Mouse (Mus musculus) Patski (cell line): ENCODE results near the gene Hacd4. TPM values are rescaled to one million over a fixed set of nuclear protein-coding genes. Genes with fewer than 3 reads are reported as not detected.

Source experiments
- ATAC-seq: fragments of 100-300 bp; one replicate; pipeline ENCODE4 v1.8.0; 2021
- CTCF ChIA-PET: fragments of 350-600 bp; sonication (Branson Sonifier 250); formaldehyde crosslinking; loops from one replicate; lab custom pipeline; 2022; ENCODE audit warnings: inconsistent platforms; lab: Charles Lee
- POLR2A ChIA-PET: fragments of 350-600 bp; sonication (Branson Sonifier 250); formaldehyde crosslinking; loops from one replicate; lab custom pipeline; 2022; ENCODE audit warnings: antibody characterized with exemption, inconsistent platforms; lab: Charles Lee
- DNase-seq: peaks from one replicate; pipeline ENCODE4 v3.0.0-alpha.2; 2011; ENCODE audit warnings: low read depth, low spot score
- H3K27me3 ChIP-seq: fragments of 371-371 bp; one replicate; pipeline ENCODE4 v1.5.1; 2021
- CTCF ChIP-seq: fragments of 100-300 bp; IDR thresholded peaks from one replicate; pipeline ENCODE4 v1.5.1; 2021
- in situ Hi-C: fragments of 300-500 bp; cut with MboI; formaldehyde crosslinking; loops from 3 replicates; pipeline ENCODE4 v1.11.1; 2018; ENCODE audit warnings: low pct_unique_long_range_greater_than_20kb, mixed read lengths
- polyA plus RNA-seq: library from polyadenylated mRNA; unstranded; gene quantifications from one replicate; pipeline ENCODE4 v1.2.3, GENCODE M21; 2021

Hacd4 gene
- polyA plus RNA-seq, 1 experiment from 2014 or later = 22.9 TPM

DNA sequence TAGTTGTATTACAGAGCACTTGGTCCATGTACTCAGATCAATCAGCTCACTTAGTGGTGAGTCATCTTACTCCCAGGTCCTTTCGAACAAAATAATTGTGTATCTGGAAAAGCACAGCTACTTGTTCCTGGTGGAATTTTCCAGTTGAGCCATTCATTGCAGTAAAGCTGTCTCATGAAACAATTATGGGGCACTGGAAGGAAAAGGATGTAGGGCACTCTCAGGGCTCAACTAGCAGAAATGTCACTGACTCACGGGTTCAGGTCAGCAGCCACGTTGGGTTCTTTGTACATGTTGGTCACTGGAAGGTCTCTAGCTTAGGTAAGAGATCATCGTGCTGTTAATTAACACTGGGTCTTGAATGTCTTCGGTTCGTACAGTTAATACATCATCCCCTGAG lies 68.8 kb downstream of the Hacd4 start:
- in situ Hi-C loops = no loop called here
- CTCF ChIA-PET = interaction anchor here (0.9 to 3.2 kb wide), 6 partner anchors 13 to 173 kb away, joined by 3 to 13 read pairs (median 3); no protein-coding TSS in a partner anchor
- POLR2A ChIA-PET = no interaction called here
- DNase-seq = no peak
- no peak for ATAC-seq
- TF ChIP-seq CTCF = no peak
- H3K27me3 ChIP-seq = no peaks in the 10 kb centered on the region

DNA sequence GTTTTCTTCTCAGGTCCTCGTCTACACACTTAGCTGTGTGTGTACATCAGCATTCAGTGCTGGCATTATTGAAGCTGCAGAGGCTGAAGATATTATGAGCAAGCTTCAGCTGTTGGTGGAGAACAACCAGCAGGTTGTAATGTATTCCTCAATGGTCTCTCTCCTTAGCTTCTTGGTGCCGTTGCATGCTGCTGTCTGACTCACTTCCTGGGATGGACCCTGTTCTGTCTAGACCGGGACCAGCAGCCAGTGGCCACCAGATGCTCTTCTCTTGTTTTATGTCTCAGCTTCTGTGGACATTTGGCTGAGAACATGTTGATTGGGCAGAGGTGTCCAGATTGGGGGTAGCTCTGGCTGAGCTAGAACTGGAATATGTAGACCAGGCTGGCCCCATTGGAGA lies 81.3 kb downstream of the Hacd4 start:
- no peaks in the 10 kb centered on the region for H3K27me3 ChIP-seq
- CTCF ChIA-PET = interaction anchor here (0.7 to 2.2 kb wide), 7 partner anchors 9 to 156 kb away, joined by 3 to 6 read pairs (median 3); no protein-coding TSS in a partner anchor
- no peak for TF ChIP-seq CTCF
- DNase-seq (no peak), ATAC-seq (no peak)
- POLR2A ChIA-PET = no interaction called here
- in situ Hi-C loops = no loop called here

DNA sequence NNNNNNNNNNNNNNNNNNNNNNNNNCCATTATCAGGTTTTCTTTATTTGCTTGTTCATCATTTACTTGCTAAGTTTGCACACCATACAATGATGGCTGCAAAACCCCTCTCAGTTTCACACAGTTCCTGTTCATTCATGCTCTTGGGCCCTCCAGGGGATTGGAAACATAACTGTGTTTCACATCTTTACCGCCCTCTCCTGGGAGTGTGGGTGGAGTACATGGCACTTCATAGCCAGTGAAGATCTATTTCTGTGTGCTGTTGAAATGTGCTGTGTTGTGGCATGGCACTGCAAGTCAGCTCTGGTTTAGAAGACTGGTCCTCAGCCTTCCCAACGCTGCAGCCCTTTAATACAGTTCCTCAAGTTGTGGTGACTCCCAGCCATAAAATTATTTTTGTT lies 82.1 kb downstream of the Hacd4 start:
- ChIA-PET POLR2A (interaction anchor here (0.5 kb wide), 1 partner anchor 564 kb away, joined by 4 read pairs; no protein-coding TSS in a partner anchor), CTCF (interaction anchor here (0.7 to 2.2 kb wide), 7 partner anchors 8 to 157 kb away, joined by 3 to 6 read pairs (median 3); no protein-coding TSS in a partner anchor)
- no peaks in the 10 kb centered on the region for H3K27me3 ChIP-seq
- DNase-seq (no peak), ATAC-seq (no peak)
- TF ChIP-seq CTCF = peak; percentile 51
- in situ Hi-C loops = no loop called here

DNA sequence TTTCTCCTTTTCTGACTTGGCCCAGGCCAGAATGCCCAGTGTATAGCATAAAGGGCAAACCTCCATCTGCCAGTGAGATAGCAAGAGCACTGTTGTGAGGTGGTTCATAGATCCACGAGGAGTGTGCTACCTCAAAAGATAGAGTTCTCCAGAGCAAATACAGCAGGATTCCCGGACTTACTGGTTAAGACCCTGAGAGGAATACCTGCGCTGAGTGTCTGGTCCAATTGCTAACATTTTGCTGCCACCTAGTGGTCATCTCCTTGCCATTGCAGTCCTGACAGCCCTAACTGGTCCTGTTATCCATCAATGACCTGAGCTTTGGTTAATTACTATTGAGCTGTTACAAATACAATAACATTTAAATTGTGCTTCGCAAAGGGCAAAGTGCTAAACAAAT lies 87.8 kb downstream of the Hacd4 start:
- POLR2A ChIA-PET = no interaction called here
- peak; percentile 28 for DNase-seq
- H3K27me3 ChIP-seq = no peaks in the 10 kb centered on the region
- no peak for ATAC-seq
- in situ Hi-C loops = loop anchor here (5.0 kb wide), 1 partner anchor 314 kb away; no protein-coding TSS in a partner anchor
- TF ChIP-seq CTCF = peak; percentile 90
- CTCF ChIA-PET = interaction anchor here (0.8 to 3.0 kb wide), 5 partner anchors 9 to 983 kb away, joined by 4 to 18 read pairs (median 8); no protein-coding TSS in a partner anchor

Other genes with a start within 250 kb of the Hacd4 start
- not detected for gene Ifnb1, start 83.8 kb upstream of the Hacd4 start, polyA plus RNA-seq
- gene Ifna15, start 119.3 kb upstream of the Hacd4 start, polyA plus RNA-seq = not detected
- gene Ifna14, start 132.9 kb upstream of the Hacd4 start, polyA plus RNA-seq = not detected
- gene Ifna9, start 153.5 kb upstream of the Hacd4 start, polyA plus RNA-seq = not detected
- not detected for gene Ifna12, start 164.4 kb upstream of the Hacd4 start, polyA plus RNA-seq
- gene C87499, start 195.5 kb upstream of the Hacd4 start, polyA plus RNA-seq = not detected
- gene Ifna13, start 205.5 kb upstream of the Hacd4 start, polyA plus RNA-seq = not detected
- not detected for gene Ifna16, start 238.0 kb upstream of the Hacd4 start, polyA plus RNA-seq
- not detected for gene Ifna2, start 245.0 kb upstream of the Hacd4 start, polyA plus RNA-seq